Mouse (Mus musculus) lung, adult 2 months (tissue): Measurements from ENCODE around the gene Abcc2. TPM values are rescaled to one million over a fixed set of nuclear protein-coding genes. Genes with fewer than 3 reads are reported as not detected.

Experiments used
- DNase-seq: peaks from one replicate; pipeline ENCODE4 v3.0.0; 2022
- H3K4me1 ChIP-seq: fragments of 200-500 bp; 2 replicates; pipeline ENCODE4 v1.6.1; 2011; ENCODE audit warnings: low read length; ENCODE audit not compliant: control insufficient read depth, insufficient read depth
- H3K4me3 ChIP-seq: fragments of 200-500 bp; replicated peaks from 2 replicates; pipeline ENCODE3; 2011; ENCODE audit warnings: low read depth, mild to moderate bottlenecking, control low read depth, low read length; ENCODE audit errors: extremely low read depth
- CTCF ChIP-seq: fragments of 200-500 bp; IDR thresholded peaks from 2 replicates; pipeline ENCODE4 v1.5.1; 2011; ENCODE audit warnings: mild to moderate bottlenecking, low read length, control low read depth; ENCODE audit not compliant: insufficient read depth
- POLR2A ChIP-seq: fragments of 200-500 bp; IDR thresholded peaks from 2 replicates; pipeline ENCODE4 v1.6.1; 2011; ENCODE audit warnings: low read depth, mild to moderate bottlenecking, control low read depth, low read length, borderline replicate concordance; ENCODE audit errors: extremely low read depth
- WGBS: fragments of 180-500 bp; shearing (Covaris S2); methylation state at CpG from one replicate; pipeline ENCODE4 v1.1.7; 2018; 5-methylcytosine and 5-hydroxymethylcytosine counted together
- polyA plus RNA-seq: library from polyadenylated mRNA; depleted of rRNA; stranded (reverse); fragments of >200 nt; gene quantifications from 2 replicates; pipeline ENCODE4 v1.2.3, GENCODE M21; 2012; rRNA removed

Gene Abcc2
- polyA plus RNA-seq, 1 experiment: 0.13 TPM

- H3K4me1 ChIP-seq: peaks cover 13% of the 10 kb centered on the region
- DNase-seq: no peak
- no peak overlapping the region for H3K4me3 ChIP-seq
- WGBS: 24% methylated on average over 12 of the region's 12 CpGs
- TF ChIP-seq POLR2A: no peak
- no peak for TF ChIP-seq CTCF
Measured at GRCm38 (mm10) chr19:43886371-43887099, 104.5 kb downstream of the Abcc2 start.

- WGBS: 84% methylated on average over 5 of the region's 5 CpGs
- H3K4me3 ChIP-seq: no peak overlapping the region
- TF ChIP-seq POLR2A (no peak), CTCF (no peak)
Measured at GRCm38 (mm10) chr19:43887242-43887641, 105.2 kb downstream of the Abcc2 start.

GRCm38 (mm10) chr19:43887725-43888124, 105.7 kb downstream of the Abcc2 start:
- Histone ChIP-seq H3K4me1 (peaks cover 13% of the 10 kb centered on the region), H3K4me3 (no peak overlapping the region)
- 77% methylated on average over 2 of the region's 2 CpGs for WGBS
- no peak for DNase-seq
- no peak for TF ChIP-seq CTCF

More at GRCm38 (mm10) chr19:43887242-43887641, 105.2 kb downstream of the Abcc2 start:
- H3K4me1 ChIP-seq: peaks cover 13% of the 10 kb centered on the region
- no peak for DNase-seq

Other genes with a start within 250 kb of the Abcc2 start
- gene Nkx2-3, start 169.9 kb upstream of the Abcc2 start, polyA plus RNA-seq: 0.05 TPM in 1 of 2 replicates, not detected in the other
- 62.9 and 74.4 TPM in 2 replicates for gene Slc25a28, start 107.3 kb upstream of the Abcc2 start, polyA plus RNA-seq
- 3.4 and 4.1 TPM in 2 replicates for gene Entpd7, start 92.5 kb upstream of the Abcc2 start, polyA plus RNA-seq
- 2.6 and 4.8 TPM in 2 replicates for gene Cutc, start 29.2 kb upstream of the Abcc2 start, polyA plus RNA-seq
- gene Cox15, start 29.2 kb upstream of the Abcc2 start, polyA plus RNA-seq: 7.8 and 10.4 TPM in 2 replicates
- gene Dnmbp, start 158.0 kb downstream of the Abcc2 start, polyA plus RNA-seq: 17.1 and 18.6 TPM in 2 replicates
- 4.3 and 5.0 TPM in 2 replicates for gene Cpn1, start 204.4 kb downstream of the Abcc2 start, polyA plus RNA-seq
- gene Cyp2c23, start 247.0 kb downstream of the Abcc2 start, polyA plus RNA-seq: 0.53 and 0.65 TPM in 2 replicates